Mouse (Mus musculus) heart, postnatal 25 days (tissue): ENCODE measurements around the gene Braf. TPM values are rescaled to one million over a fixed set of nuclear protein-coding genes. Genes with fewer than 3 reads are reported as not detected.
"Not testable (repeated sequence)": the region's sequence is repeated elsewhere in the genome, so short reads cannot be mapped to it uniquely, and the experiment has no call there.

Source experiments
- DNase-seq: peaks from one replicate; pipeline ENCODE4 v3.0.0; 2022; ENCODE audit warnings: low spot score
- intact Hi-C: fragments of 180-260 bp; cut with DNase I; formaldehyde crosslinking; loops from one replicate; pipeline ENCODE4 v1.15.1; 2025
- total RNA-seq, 2 experiments: library from RNA; stranded (reverse); gene quantifications; 2 replicates each; pipeline ENCODE4 v1.2.3; 2021

Gene Braf
- 10 to 100 TPM; 13.2 to 20.8 TPM for total RNA-seq

- intact Hi-C loops = loop anchor here (2.0 to 5.0 kb wide), 2 partner anchors 58 to 133 kb away; partner anchors contain the start of gene Ndufb2
- DNase-seq = peak; percentile 67
These were observed at the start of gene Braf for GRCm38 (mm10) chr6:39724866-39725711. Braf (minus strand) TSS chr6:39725463.

GRCm38 (mm10) chr6:39775029-39775428 is 49.8 kb upstream of the Braf start:
- intact Hi-C loops = no loop called here
- DNase-seq = no peak

- DNase-seq = no peak
- intact Hi-C loops = no loop called here
These were observed 32.0 kb upstream of the Braf start for GRCm38 (mm10) chr6:39757229-39757628.

GRCm38 (mm10) chr6:39749881-39750280 is 24.6 kb upstream of the Braf start:
- intact Hi-C loops = no loop called here
- DNase-seq = no peak

- intact Hi-C loops = no loop called here
- DNase-seq = no peak
These were observed 21.8 kb upstream of the Braf start for GRCm38 (mm10) chr6:39747094-39747493.

GRCm38 (mm10) chr6:39745456-39745855 is 20.2 kb upstream of the Braf start:
- intact Hi-C loops = no loop called here
- DNase-seq = no peak

GRCm38 (mm10) chr6:39739698-39740097 is 14.4 kb upstream of the Braf start:
- DNase-seq, intact Hi-C loops: not testable (repeated sequence)

GRCm38 (mm10) chr6:39728095-39728494 is 2.8 kb upstream of the Braf start:
- intact Hi-C loops = loop anchor here (5.0 kb wide), 1 partner anchor 136 kb away; the partner anchor contains the start of gene Ndufb2
- DNase-seq = no peak

GRCm38 (mm10) chr6:39726149-39726548 is 886 bp upstream of the Braf start:
- intact Hi-C loops = loop anchor here (5.0 kb wide), 1 partner anchor 134 kb away; the partner anchor contains the start of gene Ndufb2
- DNase-seq = no peak

GRCm38 (mm10) chr6:39724542-39724865 is 759 bp downstream of the Braf start:
- no peak for DNase-seq

GRCm38 (mm10) chr6:39724071-39724470 is 1.2 kb downstream of the Braf start:
- intact Hi-C loops = loop anchor here (2.0 kb wide), 1 partner anchor 59 kb away; no protein-coding TSS in a partner anchor
- DNase-seq = no peak

More at GRCm38 (mm10) chr6:39724542-39724865, 759 bp downstream of the Braf start:
- intact Hi-C loops = loop anchor here (2.0 kb wide), 1 partner anchor 58 kb away; no protein-coding TSS in a partner anchor

- intact Hi-C loops = no loop called here
- no peak for DNase-seq
These were observed 6.7 kb downstream of the Braf start for GRCm38 (mm10) chr6:39718567-39718966.

GRCm38 (mm10) chr6:39717049-39717448 is 8.2 kb downstream of the Braf start:
- intact Hi-C loops = no loop called here
- no peak for DNase-seq

GRCm38 (mm10) chr6:39714341-39714740 is 10.9 kb downstream of the Braf start:
- intact Hi-C loops = no loop called here
- DNase-seq = no peak

- intact Hi-C loops = no loop called here
- DNase-seq = no peak
These were observed 11.9 kb downstream of the Braf start for GRCm38 (mm10) chr6:39713399-39713798.

GRCm38 (mm10) chr6:39705625-39706024 is 19.6 kb downstream of the Braf start:
- DNase-seq = no peak
- intact Hi-C loops = no loop called here

- intact Hi-C loops = no loop called here
- DNase-seq = no peak
These were observed 32.1 kb downstream of the Braf start for GRCm38 (mm10) chr6:39693126-39693525.

- intact Hi-C loops, DNase-seq: not testable (repeated sequence)
These were observed 38.4 kb downstream of the Braf start for GRCm38 (mm10) chr6:39686839-39687238.

GRCm38 (mm10) chr6:39681795-39682194 is 43.5 kb downstream of the Braf start:
- intact Hi-C loops = no loop called here
- no peak for DNase-seq

GRCm38 (mm10) chr6:39680524-39680923 is 44.7 kb downstream of the Braf start:
- intact Hi-C loops = no loop called here
- DNase-seq = no peak

- intact Hi-C loops = loop anchor here (5.0 kb wide), 1 partner anchor 104 kb away; no protein-coding TSS in a partner anchor
- no peak for DNase-seq
These were observed 47.0 kb downstream of the Braf start for GRCm38 (mm10) chr6:39678241-39678640.
